Mouse (Mus musculus) Patski (cell line): Measurements from ENCODE around the gene Lhx2. TPM values are rescaled to one million over a fixed set of nuclear protein-coding genes. Genes with fewer than 3 reads are reported as not detected.

Experiments used
- ATAC-seq: fragments of 100-300 bp; one replicate; pipeline ENCODE4 v1.8.0; 2021
- CTCF ChIA-PET: fragments of 350-600 bp; sonication (Branson Sonifier 250); formaldehyde crosslinking; loops from one replicate; lab custom pipeline; 2022; ENCODE audit warnings: inconsistent platforms; lab: Charles Lee
- POLR2A ChIA-PET: fragments of 350-600 bp; sonication (Branson Sonifier 250); formaldehyde crosslinking; loops from one replicate; lab custom pipeline; 2022; ENCODE audit warnings: antibody characterized with exemption, inconsistent platforms; lab: Charles Lee
- DNase-seq: peaks from one replicate; pipeline ENCODE4 v3.0.0-alpha.2; 2011; ENCODE audit warnings: low read depth, low spot score
- H3K27me3 ChIP-seq: fragments of 371-371 bp; one replicate; pipeline ENCODE4 v1.5.1; 2021
- CTCF ChIP-seq: fragments of 100-300 bp; IDR thresholded peaks from one replicate; pipeline ENCODE4 v1.5.1; 2021
- in situ Hi-C: fragments of 300-500 bp; cut with MboI; formaldehyde crosslinking; loops from 3 replicates; pipeline ENCODE4 v1.11.1; 2018; ENCODE audit warnings: low pct_unique_long_range_greater_than_20kb, mixed read lengths
- polyA plus RNA-seq: library from polyadenylated mRNA; unstranded; gene quantifications from one replicate; pipeline ENCODE4 v1.2.3, GENCODE M21; 2021

The Lhx2 gene
- polyA plus RNA-seq, 1 experiment from 2014 or later: 4.3 TPM

- no peak for ATAC-seq
- POLR2A ChIA-PET: no interaction called here
- in situ Hi-C loops: no loop called here
- DNase-seq: no peak
- no peaks in the 10 kb centered on the region for H3K27me3 ChIP-seq
- TF ChIP-seq CTCF: no peak
- CTCF ChIA-PET: interaction anchor here (1.5 to 2.1 kb wide), 2 partner anchors 10 kb away, joined by 6 read pairs; no protein-coding TSS in a partner anchor
Measured at GRCm38 (mm10) chr2:38366222-38366621, 27.1 kb downstream of the Lhx2 start.

- no peak for ATAC-seq
- CTCF ChIA-PET: interaction anchor here (0.7 to 1.5 kb wide), 3 partner anchors 9 to 447 kb away, joined by 3 to 6 read pairs (median 3); no protein-coding TSS in a partner anchor
- H3K27me3 ChIP-seq: no peaks in the 10 kb centered on the region
- TF ChIP-seq CTCF: no peak
- in situ Hi-C loops: no loop called here
- POLR2A ChIA-PET: no interaction called here
- DNase-seq: no peak
Measured at GRCm38 (mm10) chr2:38367023-38367422, 27.9 kb downstream of the Lhx2 start.

GRCm38 (mm10) chr2:38367852-38368251, 28.8 kb downstream of the Lhx2 start:
- DNase-seq: no peak
- POLR2A ChIA-PET: no interaction called here
- in situ Hi-C loops: no loop called here
- CTCF ChIA-PET: interaction anchor here (1.3 to 1.5 kb wide), 2 partner anchors 8 to 422 kb away, joined by 3 to 6 read pairs; no protein-coding TSS in a partner anchor
- no peaks in the 10 kb centered on the region for H3K27me3 ChIP-seq
- TF ChIP-seq CTCF: no peak
- no peak for ATAC-seq

GRCm38 (mm10) chr2:38368746-38369330, 29.8 kb downstream of the Lhx2 start:
- ChIA-PET CTCF (no interaction called here), POLR2A (no interaction called here)
- no peaks in the 10 kb centered on the region for H3K27me3 ChIP-seq
- in situ Hi-C loops: no loop called here
- no peak for TF ChIP-seq CTCF
- DNase-seq (no peak), ATAC-seq (no peak)

GRCm38 (mm10) chr2:38375606-38376304, 36.7 kb downstream of the Lhx2 start:
- in situ Hi-C loops: loop anchor here (5.0 kb wide), 2 partner anchors 453 to 558 kb away; no protein-coding TSS in a partner anchor
- peak; percentile 29 for ATAC-seq
- no peak for DNase-seq
- POLR2A ChIA-PET: no interaction called here
- peak; percentile 99 for TF ChIP-seq CTCF
- CTCF ChIA-PET: interaction anchor here (0.6 to 2.0 kb wide), 24 partner anchors 9 to 561 kb away, joined by 3 to 7 read pairs (median 3); no protein-coding TSS in a partner anchor
- no peaks in the 10 kb centered on the region for H3K27me3 ChIP-seq

GRCm38 (mm10) chr2:38377254-38377653, 38.2 kb downstream of the Lhx2 start:
- no peak for TF ChIP-seq CTCF
- no peak for ATAC-seq
- ChIA-PET POLR2A (interaction anchor here (0.6 kb wide), 1 partner anchor 155 kb away, joined by 3 read pairs; no protein-coding TSS in a partner anchor), CTCF (interaction anchor here (1.8 kb wide), 1 partner anchor 453 kb away, joined by 5 read pairs; no protein-coding TSS in a partner anchor)
- no peaks in the 10 kb centered on the region for H3K27me3 ChIP-seq
- no peak for DNase-seq
- in situ Hi-C loops: loop anchor here (5.0 kb wide), 2 partner anchors 455 to 560 kb away; no protein-coding TSS in a partner anchor

GRCm38 (mm10) chr2:38378346-38378745, 39.3 kb downstream of the Lhx2 start:
- no peaks in the 10 kb centered on the region for H3K27me3 ChIP-seq
- in situ Hi-C loops: loop anchor here (5.0 kb wide), 2 partner anchors 456 to 561 kb away; no protein-coding TSS in a partner anchor
- peak; percentile 61 for TF ChIP-seq CTCF
- DNase-seq (no peak), ATAC-seq (no peak)
- ChIA-PET CTCF (no interaction called here), POLR2A (no interaction called here)

- no peak for ATAC-seq
- in situ Hi-C loops: loop anchor here (5.0 kb wide), 2 partner anchors 457 to 562 kb away; no protein-coding TSS in a partner anchor
- ChIA-PET CTCF (no interaction called here), POLR2A (no interaction called here)
- TF ChIP-seq CTCF: no peak
- no peaks in the 10 kb centered on the region for H3K27me3 ChIP-seq
- no peak for DNase-seq
Measured at GRCm38 (mm10) chr2:38378849-38379545, 39.9 kb downstream of the Lhx2 start.

GRCm38 (mm10) chr2:38379546-38379870, 40.4 kb downstream of the Lhx2 start:
- TF ChIP-seq CTCF: no peak
- POLR2A ChIA-PET: no interaction called here
- H3K27me3 ChIP-seq: no peaks in the 10 kb centered on the region
- in situ Hi-C loops: loop anchor here (5.0 kb wide), 2 partner anchors 457 to 562 kb away; no protein-coding TSS in a partner anchor
- CTCF ChIA-PET: no interaction called here
- DNase-seq (no peak), ATAC-seq (no peak)
